Mouse (Mus musculus): ENCODE measurements around the gene Dmrtb1. TPM values are rescaled to one million over a fixed set of nuclear protein-coding genes. Genes with fewer than 3 reads are reported as not detected.

The Dmrtb1 gene
- polyA plus RNA-seq, 1 experiment from 2014 or later, result not detected

DNA sequence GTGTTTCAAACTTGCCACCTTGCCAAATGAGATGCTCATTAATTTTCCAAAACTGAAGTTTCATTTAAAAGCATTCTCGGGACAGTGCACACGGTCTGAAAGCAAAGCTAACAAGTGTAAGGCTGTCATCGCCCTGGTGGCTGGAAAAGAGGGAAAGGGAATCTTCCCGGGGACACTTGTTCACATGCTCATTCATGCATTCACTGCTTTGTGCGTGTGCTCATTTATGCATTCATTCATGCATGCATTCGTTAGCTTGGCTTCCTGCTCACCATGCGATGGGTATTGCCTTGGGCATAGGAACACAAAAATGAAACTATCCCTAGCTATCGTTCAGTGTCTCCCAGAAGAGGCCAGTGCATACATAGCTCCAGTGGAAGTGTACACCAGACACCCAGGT is 34.7 kb upstream of the Dmrtb1 start:
- Histone ChIP-seq H3K36me3 (ENCODE audit: control insufficient read depth, insufficient read depth, low read length) (no peaks in the 10 kb centered on the region), H3K27me3 (ENCODE audit: control insufficient read depth, insufficient read depth, low read depth, low read length) (no peaks in the 10 kb centered on the region), H3K4me1 (replicated peaks; ENCODE audit: control insufficient read depth, insufficient read depth, low read length) (peaks cover 3% of the 10 kb centered on the region; the same call in 1 of the 2 replicates), H3K4me3 (ENCODE audit: low read length) (no peak overlapping the region), H3K4me2 (ENCODE audit: low read depth, low read length) (no peak overlapping the region), H3K9me3 (ENCODE audit: control insufficient read depth, low read length) (no peaks in the 10 kb centered on the region), H3K27ac (ENCODE audit: low read length) (no peak overlapping the region), H3K9ac (ENCODE audit: low read length) (no peak overlapping the region)
- ATAC-seq (ENCODE audit: low read depth), result no peak
- 76% methylated on average over 8 of the region's 8 CpGs for WGBS

DNA sequence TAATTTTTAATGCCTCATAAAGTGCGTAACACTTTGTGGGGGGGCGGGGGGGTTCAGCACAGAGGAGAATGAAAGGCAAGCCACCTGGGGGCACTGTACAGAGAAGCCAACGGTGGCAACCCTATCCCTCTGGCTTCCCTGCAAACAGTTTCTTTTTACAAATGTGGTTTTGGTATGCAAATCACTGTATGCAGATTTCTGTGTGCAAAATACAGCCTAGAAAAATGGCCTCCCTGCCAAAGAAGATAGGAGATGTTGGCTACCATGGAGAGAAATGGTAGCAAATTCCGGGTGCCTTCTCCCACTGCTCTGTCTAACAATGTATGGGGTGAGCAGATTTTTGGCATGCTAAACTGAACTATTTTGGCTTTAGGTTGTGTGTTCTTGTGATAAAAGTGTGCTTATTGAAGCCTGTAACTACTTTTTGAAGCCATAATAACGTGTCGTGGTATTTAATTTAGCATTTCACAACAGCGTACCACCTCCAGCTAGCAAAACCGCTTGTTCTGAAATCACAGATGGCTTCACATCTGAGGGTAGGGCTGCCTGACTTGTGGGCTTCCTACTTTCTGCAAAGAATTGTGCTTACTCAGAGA is 33.8 kb upstream of the Dmrtb1 start:
- no peak for ATAC-seq (ENCODE audit: low read depth)
- no peak overlapping the region for H3K9ac ChIP-seq (ENCODE audit: low read length)
- H3K4me2 ChIP-seq (ENCODE audit: low read depth, low read length), result no peak overlapping the region
- H3K27me3 ChIP-seq (ENCODE audit: control insufficient read depth, insufficient read depth, low read depth, low read length), result no peaks in the 10 kb centered on the region
- 63% methylated on average over 8 of the region's 8 CpGs for WGBS
- no peak overlapping the region for H3K4me3 ChIP-seq (ENCODE audit: low read length)
- H3K9me3 ChIP-seq (ENCODE audit: control insufficient read depth, low read length), result no peaks in the 10 kb centered on the region
- H3K36me3 ChIP-seq (ENCODE audit: control insufficient read depth, insufficient read depth, low read length), result no peaks in the 10 kb centered on the region
- no peak overlapping the region for H3K27ac ChIP-seq (ENCODE audit: low read length)
- peaks cover 3% of the 10 kb centered on the region; the same call in 1 of the 2 replicates for H3K4me1 ChIP-seq (replicated peaks; ENCODE audit: control insufficient read depth, insufficient read depth, low read length)

DNA sequence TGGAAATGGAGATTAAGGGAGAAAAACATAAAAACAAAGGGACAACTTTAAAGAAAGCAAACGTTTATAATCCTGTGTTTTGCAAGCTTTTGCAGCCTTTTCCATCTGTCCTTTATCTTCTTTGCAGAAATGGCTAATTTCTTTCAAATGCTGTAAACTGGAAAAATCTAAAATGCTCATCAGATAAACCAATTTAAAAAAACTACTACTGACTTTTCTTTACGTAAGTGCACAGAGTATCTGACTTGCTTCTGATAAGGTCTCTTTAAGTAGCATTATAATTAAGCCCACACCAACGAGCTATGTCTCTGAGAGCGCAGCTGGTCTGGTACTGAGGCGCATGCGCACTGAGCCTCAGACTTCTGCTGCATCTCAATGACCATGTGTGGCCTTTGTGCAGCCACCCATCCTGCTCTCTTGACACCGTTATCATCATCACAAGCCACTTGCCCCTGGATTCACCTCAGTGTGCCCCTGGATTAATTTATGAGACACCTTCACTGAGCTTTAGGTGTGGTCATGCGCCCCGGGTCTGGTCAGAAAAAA is 32.8 kb upstream of the Dmrtb1 start:
- no peak for ATAC-seq (ENCODE audit: low read depth)
- Histone ChIP-seq H3K36me3 (ENCODE audit: control insufficient read depth, insufficient read depth, low read length) (no peaks in the 10 kb centered on the region), H3K4me3 (ENCODE audit: low read length) (no peak overlapping the region), H3K9me3 (ENCODE audit: control insufficient read depth, low read length) (no peaks in the 10 kb centered on the region), H3K27ac (ENCODE audit: low read length) (no peak overlapping the region), H3K9ac (ENCODE audit: low read length) (no peak overlapping the region), H3K4me2 (ENCODE audit: low read depth, low read length) (no peak overlapping the region), H3K4me1 (replicated peaks; ENCODE audit: control insufficient read depth, insufficient read depth, low read length) (peaks cover 3% of the 10 kb centered on the region; the same call in 1 of the 2 replicates), H3K27me3 (ENCODE audit: control insufficient read depth, insufficient read depth, low read depth, low read length) (no peaks in the 10 kb centered on the region)
- WGBS, result 62% methylated on average over 9 of the region's 9 CpGs

DNA sequence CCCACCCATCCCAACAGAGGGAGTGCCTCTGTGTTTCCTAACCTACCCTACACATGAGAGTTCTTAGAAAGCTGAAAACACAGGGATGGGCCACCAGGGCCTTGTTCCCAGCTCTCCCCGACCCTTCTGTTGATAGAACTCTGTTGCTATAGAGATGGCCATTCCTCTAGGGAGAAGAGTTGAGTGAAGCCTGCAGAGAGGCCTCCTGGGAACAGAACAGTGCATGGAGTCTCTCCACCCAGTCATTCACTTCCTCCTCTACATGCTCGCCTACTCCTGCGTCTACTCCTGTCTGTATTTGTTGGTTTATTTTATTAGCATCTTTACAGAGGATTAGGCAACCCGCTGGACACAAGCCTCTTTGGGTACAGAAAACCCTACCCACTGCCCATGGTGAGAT is 22.9 kb upstream of the Dmrtb1 start:
- H3K9ac ChIP-seq (ENCODE audit: low read length), result no peak overlapping the region
- H3K27ac ChIP-seq (ENCODE audit: low read length), result no peak overlapping the region
- H3K27me3 ChIP-seq (ENCODE audit: control insufficient read depth, insufficient read depth, low read depth, low read length), result no peaks in the 10 kb centered on the region
- H3K36me3 ChIP-seq (ENCODE audit: control insufficient read depth, insufficient read depth, low read length), result no peaks in the 10 kb centered on the region
- H3K4me2 ChIP-seq (ENCODE audit: low read depth, low read length), result no peak overlapping the region
- H3K9me3 ChIP-seq (ENCODE audit: control insufficient read depth, low read length), result no peaks in the 10 kb centered on the region
- ATAC-seq (ENCODE audit: low read depth), result no peak
- WGBS, result 71% methylated on average over 4 of the region's 4 CpGs
- H3K4me3 ChIP-seq (ENCODE audit: low read length), result no peak overlapping the region
- no peaks in the 10 kb centered on the region for H3K4me1 ChIP-seq (replicated peaks; ENCODE audit: control insufficient read depth, insufficient read depth, low read length)

DNA sequence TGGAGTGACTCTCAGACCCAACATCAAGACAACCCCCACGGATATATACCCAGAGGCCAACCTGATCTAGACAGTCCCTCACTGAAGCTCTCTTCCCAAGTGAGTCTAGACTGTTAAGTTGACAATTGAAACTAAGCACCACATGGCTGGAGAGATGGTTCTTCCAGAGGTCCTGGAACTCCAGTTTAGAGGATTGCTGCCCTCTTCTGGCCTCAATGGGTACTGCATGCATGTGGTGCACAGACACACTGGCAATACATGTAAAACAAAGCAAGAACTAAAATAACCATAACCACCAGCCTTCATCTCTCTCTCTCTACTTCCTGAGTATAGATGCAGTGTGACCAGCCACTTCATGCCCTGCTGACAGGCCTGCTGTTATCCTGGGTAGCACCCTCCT is 20.2 kb upstream of the Dmrtb1 start:
- ATAC-seq (ENCODE audit: low read depth), result no peak

DNA sequence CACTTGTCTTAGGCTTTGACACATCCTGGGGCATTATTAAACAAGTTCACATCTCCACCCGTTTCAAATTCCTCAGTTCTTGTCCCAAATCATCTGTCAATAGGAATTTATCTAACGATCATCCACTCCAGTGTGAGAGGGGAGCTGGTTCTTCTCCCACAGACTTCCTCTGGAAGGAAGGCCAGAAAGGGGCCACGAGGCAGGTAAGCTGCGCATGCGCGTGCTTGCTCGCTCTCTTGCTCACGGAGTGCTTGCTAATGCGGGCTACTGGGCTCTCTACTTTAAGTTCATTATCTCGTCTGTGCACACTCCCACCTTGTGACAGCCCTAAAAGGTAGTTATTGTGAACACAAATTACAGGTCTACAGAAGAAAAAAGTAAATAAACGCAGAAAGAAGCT is 17.6 kb upstream of the Dmrtb1 start:
- no peak overlapping the region for H3K4me3 ChIP-seq (ENCODE audit: low read length)

More for the DNA sequence above, 20.2 kb upstream of the Dmrtb1 start:
- 80% methylated on average over 1 of the region's 1 CpGs for WGBS
- no peak overlapping the region for H3K9ac ChIP-seq (ENCODE audit: low read length)
- H3K27ac ChIP-seq (ENCODE audit: low read length), result no peak overlapping the region
- no peak overlapping the region for H3K4me3 ChIP-seq (ENCODE audit: low read length)
- no peaks in the 10 kb centered on the region for H3K27me3 ChIP-seq (ENCODE audit: control insufficient read depth, insufficient read depth, low read depth, low read length)
- H3K9me3 ChIP-seq (ENCODE audit: control insufficient read depth, low read length), result no peaks in the 10 kb centered on the region
- no peaks in the 10 kb centered on the region for H3K4me1 ChIP-seq (replicated peaks; ENCODE audit: control insufficient read depth, insufficient read depth, low read length)
- H3K36me3 ChIP-seq (ENCODE audit: control insufficient read depth, insufficient read depth, low read length), result no peaks in the 10 kb centered on the region
- H3K4me2 ChIP-seq (ENCODE audit: low read depth, low read length), result no peak overlapping the region

DNA sequence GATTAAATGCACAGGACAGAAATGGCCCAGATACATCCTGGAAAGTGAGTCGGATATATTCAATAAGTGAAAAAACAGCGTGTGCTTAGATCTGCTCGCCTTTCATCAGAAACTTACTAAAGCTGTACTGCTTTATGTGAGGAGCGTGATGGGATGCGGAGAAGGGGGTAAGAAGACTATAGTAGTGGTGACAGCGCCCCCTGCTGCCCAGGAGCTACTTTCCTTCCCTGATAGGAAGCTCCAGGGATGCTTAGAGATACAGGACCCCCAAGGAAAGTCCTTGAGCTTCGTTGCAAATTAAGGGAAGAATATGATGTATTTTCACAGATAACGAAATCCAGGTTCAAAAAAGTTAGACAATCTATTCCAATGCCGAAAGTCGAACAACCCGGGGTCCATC is 17.1 kb upstream of the Dmrtb1 start:
- Histone ChIP-seq H3K9me3 (ENCODE audit: control insufficient read depth, low read length) (no peaks in the 10 kb centered on the region), H3K9ac (ENCODE audit: low read length) (no peak overlapping the region), H3K36me3 (ENCODE audit: control insufficient read depth, insufficient read depth, low read length) (no peaks in the 10 kb centered on the region), H3K27me3 (ENCODE audit: control insufficient read depth, insufficient read depth, low read depth, low read length) (no peaks in the 10 kb centered on the region), H3K4me2 (ENCODE audit: low read depth, low read length) (no peak overlapping the region), H3K27ac (ENCODE audit: low read length) (no peak overlapping the region), H3K4me1 (replicated peaks; ENCODE audit: control insufficient read depth, insufficient read depth, low read length) (no peaks in the 10 kb centered on the region), H3K4me3 (ENCODE audit: low read length) (no peak overlapping the region)
- ATAC-seq (ENCODE audit: low read depth), result no peak
- WGBS, result 31% methylated on average over 11 of the region's 11 CpGs

More for the DNA sequence above, 17.6 kb upstream of the Dmrtb1 start:
- Histone ChIP-seq H3K9ac (ENCODE audit: low read length) (no peak overlapping the region), H3K27ac (ENCODE audit: low read length) (no peak overlapping the region), H3K4me1 (replicated peaks; ENCODE audit: control insufficient read depth, insufficient read depth, low read length) (no peaks in the 10 kb centered on the region), H3K36me3 (ENCODE audit: control insufficient read depth, insufficient read depth, low read length) (no peaks in the 10 kb centered on the region), H3K27me3 (ENCODE audit: control insufficient read depth, insufficient read depth, low read depth, low read length) (no peaks in the 10 kb centered on the region), H3K9me3 (ENCODE audit: control insufficient read depth, low read length) (no peaks in the 10 kb centered on the region), H3K4me2 (ENCODE audit: low read depth, low read length) (no peak overlapping the region)
- no peak for ATAC-seq (ENCODE audit: low read depth)
- WGBS, result 68% methylated on average over 11 of the region's 11 CpGs

DNA sequence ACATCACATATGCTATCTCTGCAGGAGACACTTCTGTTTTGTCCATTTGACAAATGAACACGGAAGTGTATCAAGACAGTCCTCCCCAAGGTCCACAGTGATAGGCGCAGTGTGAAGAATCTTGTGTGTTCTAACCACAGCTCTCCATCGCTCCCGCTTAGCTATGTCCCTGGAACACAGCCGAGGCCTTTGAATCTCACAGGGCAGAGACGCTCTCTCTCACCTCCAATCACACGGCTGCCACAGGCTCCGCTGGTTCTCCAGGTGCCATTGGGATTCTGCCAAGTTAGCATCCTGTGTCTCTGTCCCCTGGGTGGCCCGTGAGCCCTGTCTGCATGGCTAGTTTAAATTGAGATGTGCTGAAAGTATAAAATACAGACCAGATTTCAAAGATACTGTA is 15.2 kb upstream of the Dmrtb1 start:
- no peak for ATAC-seq (ENCODE audit: low read depth)
- H3K4me1 ChIP-seq (replicated peaks; ENCODE audit: control insufficient read depth, insufficient read depth, low read length), result no peaks in the 10 kb centered on the region
- no peak overlapping the region for H3K9ac ChIP-seq (ENCODE audit: low read length)
- H3K27me3 ChIP-seq (ENCODE audit: control insufficient read depth, insufficient read depth, low read depth, low read length), result no peaks in the 10 kb centered on the region
- H3K4me3 ChIP-seq (ENCODE audit: low read length), result no peak overlapping the region
- WGBS, result 70% methylated on average over 9 of the region's 9 CpGs
- H3K4me2 ChIP-seq (ENCODE audit: low read depth, low read length), result no peak overlapping the region
- H3K27ac ChIP-seq (ENCODE audit: low read length), result no peak overlapping the region
- no peaks in the 10 kb centered on the region for H3K36me3 ChIP-seq (ENCODE audit: control insufficient read depth, insufficient read depth, low read length)
- H3K9me3 ChIP-seq (ENCODE audit: control insufficient read depth, low read length), result no peaks in the 10 kb centered on the region

DNA sequence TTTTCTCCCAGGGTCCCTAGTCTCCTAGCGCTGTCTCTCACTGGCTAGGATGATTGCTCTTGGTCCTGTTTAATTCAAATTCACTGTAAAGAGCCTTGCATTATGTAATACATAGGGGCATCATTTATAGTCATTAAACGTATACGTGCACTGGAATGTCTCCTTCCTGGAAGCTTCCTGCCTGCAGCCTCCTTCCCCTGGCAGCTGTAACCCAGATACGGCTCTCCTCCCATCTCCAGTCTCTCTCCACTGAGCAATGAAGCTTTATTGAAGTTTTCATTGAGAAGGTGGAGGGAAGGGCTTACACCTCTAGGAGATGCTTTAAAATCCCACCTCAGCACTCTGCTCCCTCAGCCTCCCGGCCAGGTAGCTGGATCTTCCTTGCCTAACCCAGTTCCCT is 9.8 kb upstream of the Dmrtb1 start:
- Histone ChIP-seq H3K4me2 (ENCODE audit: low read depth, low read length) (no peak overlapping the region), H3K9ac (ENCODE audit: low read length) (no peak overlapping the region), H3K27ac (ENCODE audit: low read length) (no peak overlapping the region), H3K9me3 (ENCODE audit: control insufficient read depth, low read length) (no peaks in the 10 kb centered on the region), H3K4me3 (ENCODE audit: low read length) (no peak overlapping the region), H3K27me3 (ENCODE audit: control insufficient read depth, insufficient read depth, low read depth, low read length) (no peaks in the 10 kb centered on the region), H3K4me1 (replicated peaks; ENCODE audit: control insufficient read depth, insufficient read depth, low read length) (no peaks in the 10 kb centered on the region), H3K36me3 (ENCODE audit: control insufficient read depth, insufficient read depth, low read length) (no peaks in the 10 kb centered on the region)
- no peak for ATAC-seq (ENCODE audit: low read depth)
- 43% methylated on average over 5 of the region's 5 CpGs for WGBS

All from lung, embryonic 16.5 days (tissue).